Mouse (Mus musculus): Measurements from ENCODE around the gene Tpcn1.

The Tpcn1 gene

DNA sequence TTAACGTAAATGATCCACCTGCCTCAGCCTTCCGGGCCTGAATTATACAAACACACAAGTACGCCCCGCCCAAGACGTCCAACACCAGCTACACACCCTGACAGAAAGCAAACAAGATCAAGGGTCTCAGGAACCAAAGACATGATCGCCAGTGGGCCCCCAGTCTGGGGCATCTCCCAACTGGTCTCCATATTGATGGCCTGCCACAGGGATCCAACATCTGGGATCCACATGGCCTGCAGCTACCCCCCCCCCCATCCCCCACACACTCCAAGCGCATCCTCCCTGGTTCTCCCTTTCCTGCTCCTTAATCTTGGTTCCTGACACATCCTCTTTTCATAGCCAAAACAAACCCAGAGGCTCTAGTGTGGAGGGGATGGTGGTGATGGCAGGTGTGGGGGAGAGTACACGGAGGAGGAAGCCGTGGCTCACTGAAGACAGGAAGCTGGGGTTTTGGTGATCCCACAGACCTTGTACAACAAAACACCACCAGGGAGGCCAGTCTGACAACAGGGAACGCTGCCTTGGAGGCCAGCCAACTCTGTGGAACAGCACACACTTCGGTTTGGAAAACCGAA lies 9.9 kb downstream of the Tpcn1 start:
- peak; percentile 36 for DNase-seq (ENCODE audit: low spot score)

DNA sequence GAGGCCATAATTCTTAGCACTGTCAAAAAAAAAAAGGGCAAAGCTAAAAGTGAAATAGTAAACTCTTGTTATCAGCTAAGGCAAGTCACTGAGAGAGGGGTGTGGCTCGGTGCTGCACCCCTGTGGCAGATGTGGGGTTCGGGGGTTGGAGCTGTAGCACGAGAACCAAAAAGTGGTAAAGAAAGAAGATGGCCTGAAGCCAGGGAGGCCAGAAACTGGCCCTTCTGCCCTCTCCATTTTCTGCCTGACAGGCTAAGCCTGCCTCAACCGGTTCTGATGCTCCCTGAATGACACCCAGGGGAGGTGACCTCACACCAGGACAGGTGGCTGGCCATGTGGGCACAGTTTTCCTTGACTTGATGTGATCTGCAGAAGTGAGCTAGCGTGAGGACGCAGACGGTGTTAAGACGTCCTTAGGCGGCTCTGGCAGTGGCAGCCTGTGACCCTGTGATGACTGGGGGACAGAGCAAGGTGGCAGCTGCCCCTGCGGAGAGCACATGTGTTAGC lies 10.5 kb downstream of the Tpcn1 start:
- peak; percentile 66 for DNase-seq (ENCODE audit: low spot score)

DNA sequence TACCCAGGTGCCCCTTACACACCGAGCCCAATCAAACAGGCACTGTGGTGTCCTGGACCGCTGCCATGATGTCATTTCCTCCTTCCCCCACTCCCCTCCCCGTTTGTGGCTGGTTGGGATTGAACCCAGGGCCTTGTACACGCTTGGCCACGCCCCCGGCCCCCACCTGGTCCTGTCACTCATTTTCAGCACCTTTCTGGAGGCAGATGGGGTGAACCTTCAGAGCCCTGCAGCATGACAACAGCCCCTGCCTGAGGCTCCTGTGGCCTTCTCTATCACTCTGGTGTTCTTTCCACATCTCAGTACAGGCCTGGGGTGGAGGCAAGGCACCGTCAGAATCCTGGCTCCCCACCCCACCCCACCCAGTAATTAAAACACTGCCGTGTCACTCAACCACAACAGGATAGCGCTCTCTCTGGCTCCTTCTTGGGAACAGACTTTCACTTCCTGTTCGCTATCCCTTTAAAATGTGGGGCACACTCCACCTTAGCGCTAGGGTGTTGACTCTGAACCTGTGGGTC lies 11.6 kb downstream of the Tpcn1 start:
- peak; percentile 21 for DNase-seq (ENCODE audit: low spot score)

DNA sequence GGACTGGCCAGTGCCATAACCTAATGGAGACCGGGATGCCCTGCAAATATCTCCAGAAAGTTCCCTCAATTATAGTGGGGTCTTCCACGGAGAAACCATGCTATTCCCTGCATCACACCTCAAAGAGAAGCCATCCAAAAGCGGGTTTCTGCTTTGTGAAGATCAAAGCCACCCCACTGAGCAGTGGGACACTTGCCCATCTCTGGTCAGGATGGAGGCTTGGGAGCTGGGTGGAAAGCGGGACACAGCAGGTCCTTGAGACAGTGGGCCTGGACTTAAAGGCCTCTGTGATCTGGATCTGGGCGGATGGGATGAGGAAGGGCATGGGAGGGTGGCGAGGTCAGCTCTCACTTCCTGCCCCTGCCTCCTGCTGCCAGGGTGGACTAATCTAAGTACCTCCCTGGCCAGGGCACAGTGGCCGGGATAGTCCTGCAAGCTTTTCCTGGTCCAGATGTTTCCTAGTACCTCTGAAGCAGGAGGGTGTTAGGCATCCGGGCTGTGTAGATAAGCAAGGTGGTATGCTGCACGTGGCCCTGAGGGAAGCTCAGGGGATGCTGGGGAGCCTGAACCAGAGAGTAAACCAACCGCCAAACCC lies 13.9 kb downstream of the Tpcn1 start:
- DNase-seq (ENCODE audit: low spot score): no peak

DNA sequence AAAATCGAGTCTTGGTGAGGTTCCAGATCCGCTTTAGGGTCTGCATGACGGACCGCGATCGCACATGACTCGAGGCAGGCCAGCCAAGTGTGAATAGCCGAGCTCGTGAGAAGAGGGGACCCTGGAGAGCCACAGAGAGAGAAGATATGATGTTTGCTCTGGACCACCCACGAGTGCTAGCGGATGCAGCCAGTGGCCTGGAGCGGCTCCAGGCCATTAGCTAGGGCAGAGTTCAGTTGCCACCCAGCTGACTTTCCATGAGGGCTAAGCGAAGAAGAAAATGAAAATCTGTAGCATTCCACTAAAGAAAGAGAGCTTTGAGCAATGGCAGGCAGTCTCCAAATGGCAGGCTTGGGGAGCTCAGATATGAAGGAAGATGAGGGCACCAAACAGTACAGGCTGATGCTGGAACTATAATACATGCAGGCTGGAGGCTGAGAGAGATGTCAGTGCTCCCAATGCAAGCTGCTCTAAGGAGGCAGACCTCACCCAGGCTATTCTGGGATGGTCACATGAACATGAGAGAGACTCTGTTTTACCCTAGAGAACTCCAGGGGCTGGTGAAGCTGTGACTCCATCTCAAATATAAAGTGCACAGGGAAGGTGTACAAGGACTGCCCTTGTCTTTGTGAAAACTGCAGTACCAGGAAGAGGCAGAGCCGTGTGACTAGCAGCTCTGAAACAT lies 17.3 kb downstream of the Tpcn1 start:
- DNase-seq (ENCODE audit: low spot score): no peak

DNA sequence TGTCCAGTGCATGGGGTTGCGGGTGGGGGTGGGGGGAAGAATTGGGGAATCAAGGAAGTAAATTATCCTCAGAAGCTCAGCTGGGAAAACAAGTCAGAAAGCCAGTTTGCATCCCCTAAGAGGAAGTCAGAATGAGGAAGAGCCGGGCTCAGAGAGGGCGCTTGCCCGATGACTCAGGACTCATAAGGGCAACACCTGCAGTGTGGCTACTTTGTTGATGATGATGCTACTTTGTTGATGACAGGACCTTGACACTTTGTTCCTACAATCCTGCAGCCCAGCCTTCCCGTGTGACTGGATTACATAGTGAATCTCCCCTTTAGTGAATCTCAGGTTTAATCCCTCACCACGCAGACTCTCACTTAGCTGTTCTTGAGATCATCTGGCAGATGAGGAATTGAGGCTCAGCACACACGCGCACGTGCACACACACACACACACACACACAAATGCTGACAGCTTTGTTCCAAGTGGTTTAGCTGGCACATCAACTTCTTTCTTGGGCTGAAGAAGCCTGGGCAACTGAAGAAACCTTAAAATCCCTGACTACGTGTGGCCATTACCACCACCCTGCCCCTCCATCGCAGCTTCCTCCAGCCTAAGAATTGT lies 18.1 kb downstream of the Tpcn1 start:
- DNase-seq (ENCODE audit: low spot score): no peak

DNA sequence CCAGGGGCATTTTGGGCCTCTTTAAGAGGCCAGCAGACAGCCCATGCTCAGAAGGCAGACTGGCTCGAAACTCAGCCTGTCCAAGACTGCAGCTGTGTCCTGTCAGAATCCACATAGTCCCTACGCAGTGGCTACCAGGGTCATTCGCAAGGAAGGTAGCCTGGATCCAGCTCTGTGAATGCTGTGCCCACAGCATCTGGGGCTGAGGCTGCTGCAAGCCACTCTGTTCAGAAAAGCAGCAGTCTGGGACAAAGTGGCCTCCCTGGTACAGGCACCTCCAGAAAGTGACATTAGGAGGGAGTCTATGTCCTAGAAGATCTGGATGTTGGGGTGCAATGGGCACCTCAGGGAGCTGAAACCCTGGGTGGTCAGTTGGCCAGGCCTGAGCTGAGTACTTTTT lies 18.7 kb downstream of the Tpcn1 start:
- no peak for DNase-seq (ENCODE audit: low spot score)

DNA sequence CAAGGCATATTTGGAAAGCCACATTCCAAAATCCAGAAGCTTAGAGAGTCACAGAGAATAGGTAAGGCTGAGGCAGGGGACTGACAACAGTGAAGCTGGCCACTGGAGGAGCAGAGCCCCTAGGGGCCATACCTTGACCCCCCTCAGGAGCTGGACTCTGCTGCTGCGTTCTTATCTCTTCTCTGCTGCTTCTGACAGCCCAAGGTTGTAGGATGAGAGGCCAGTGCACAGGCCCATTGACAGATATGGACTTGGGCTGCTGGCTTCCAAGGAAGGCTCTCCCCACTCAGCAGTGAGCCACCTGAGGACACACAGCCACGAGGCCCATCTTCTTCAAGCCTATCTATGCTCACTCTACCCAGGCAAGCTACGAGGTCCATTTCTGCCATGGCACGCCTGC lies 19.5 kb downstream of the Tpcn1 start:
- no peak for DNase-seq (ENCODE audit: low spot score)

DNA sequence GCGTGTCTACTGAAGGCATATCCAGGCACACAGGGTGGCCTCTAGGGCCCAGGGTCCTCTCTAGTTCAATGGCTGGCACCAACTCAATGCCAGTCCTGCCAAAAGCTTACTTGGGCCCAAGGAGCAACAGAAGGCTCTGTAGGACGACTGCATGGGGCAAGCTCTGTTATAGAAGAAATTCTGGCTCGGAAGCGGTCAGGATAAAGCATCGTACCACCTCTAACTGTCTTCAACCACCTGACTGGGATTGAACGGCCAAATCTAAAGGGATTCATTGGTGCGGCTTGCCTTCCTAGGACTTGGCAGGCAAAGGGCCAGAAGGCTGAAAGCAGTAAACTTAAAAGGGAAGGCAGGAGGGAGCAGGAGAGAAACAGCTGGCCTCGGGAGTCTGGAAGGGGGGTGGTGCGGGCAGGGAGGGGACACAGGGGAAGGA lies 20.1 kb downstream of the Tpcn1 start:
- no peak for DNase-seq (ENCODE audit: low spot score)

DNA sequence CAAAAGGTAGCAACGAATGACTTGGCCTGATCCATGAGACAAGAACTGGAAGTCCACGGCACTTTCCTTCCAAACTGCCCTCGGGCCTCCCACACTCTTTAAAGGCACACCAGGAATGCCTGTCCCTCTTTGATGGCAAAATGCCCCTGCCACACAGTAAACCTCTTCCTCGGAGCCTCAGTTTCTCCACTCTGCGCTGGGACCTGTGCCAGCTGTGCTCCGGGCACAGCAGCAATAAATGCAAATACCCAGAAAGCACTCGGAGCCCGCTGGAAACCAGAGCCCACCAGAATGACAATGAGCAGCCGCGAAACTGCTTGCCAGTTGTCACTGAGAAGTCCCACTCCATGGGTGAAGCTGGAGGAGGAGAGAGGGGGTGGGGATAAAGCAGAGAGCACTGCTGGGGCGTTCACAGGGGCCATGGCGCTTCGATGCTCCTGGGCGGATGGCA lies 20.7 kb downstream of the Tpcn1 start:
- no peak for DNase-seq (ENCODE audit: low spot score)

DNA sequence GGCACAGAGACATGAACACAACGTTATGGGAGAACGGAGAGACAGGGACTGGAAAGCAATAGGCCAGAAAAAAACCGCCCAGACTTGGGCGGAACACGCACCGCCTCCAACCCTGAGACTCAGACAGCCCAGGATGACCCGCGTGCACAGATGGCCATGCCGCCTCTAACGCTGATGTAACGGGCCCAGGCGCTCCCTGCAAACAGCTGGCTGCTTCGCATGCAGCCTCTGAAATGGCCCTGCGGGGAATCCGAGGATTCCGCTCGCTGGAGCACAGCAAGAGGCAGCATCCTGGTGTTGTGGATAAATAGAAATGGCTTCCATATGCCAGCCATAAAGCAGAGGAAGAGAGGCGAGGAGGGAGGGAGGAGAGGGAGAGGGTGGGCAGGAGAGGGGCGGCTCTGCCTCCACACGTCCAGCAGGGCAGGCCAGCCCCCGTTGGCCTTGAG lies 21.2 kb downstream of the Tpcn1 start:
- no peak for DNase-seq (ENCODE audit: low spot score)

DNA sequence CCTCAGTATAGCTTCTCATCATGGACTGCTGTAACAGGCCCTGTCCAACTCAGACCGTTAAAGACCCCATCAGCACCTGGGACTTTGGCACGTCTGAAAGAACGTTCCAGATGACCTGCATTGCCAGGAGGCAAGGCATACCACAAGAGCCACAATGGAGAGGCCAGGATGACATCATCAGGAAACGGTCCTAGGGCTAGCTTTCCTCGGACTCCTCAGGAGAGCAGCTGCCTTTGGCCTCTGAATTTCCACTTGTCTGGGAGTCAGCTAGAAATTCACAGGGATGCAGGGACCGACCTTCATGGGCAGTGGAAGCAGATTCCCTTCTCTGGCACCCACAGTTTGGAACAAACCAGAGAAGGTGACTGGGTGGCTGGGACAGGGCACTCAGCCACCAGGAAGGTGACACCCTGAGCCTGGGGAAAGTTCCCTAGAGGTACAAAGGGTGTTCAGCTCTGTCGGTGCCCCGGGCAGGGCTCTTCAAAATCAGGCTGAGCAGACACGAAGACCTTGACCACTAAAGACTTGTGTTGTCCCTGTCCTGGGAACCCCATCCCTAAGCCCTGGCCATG lies 21.7 kb downstream of the Tpcn1 start:
- DNase-seq (ENCODE audit: low spot score): no peak

DNA sequence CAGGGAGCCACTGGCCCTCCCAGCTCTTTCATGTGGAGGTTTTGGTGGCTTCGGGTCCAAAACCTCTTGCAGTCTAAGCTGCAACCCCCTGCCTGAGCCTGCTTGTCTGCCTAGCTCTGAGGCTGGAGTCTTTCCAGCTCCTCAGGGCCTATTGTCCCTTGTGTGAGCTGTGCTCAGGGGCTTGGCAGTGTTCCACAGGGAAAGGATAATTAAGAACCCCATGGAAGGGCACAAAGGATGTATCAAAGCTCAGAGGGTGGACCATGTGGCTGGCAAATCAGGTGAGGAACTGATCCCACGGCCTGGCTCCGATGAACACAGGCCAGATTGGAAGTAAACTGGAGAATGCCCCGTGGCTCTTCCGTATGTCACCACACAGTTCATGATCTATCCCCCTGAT lies 22.4 kb downstream of the Tpcn1 start:
- no peak for DNase-seq (ENCODE audit: low spot score)

DNA sequence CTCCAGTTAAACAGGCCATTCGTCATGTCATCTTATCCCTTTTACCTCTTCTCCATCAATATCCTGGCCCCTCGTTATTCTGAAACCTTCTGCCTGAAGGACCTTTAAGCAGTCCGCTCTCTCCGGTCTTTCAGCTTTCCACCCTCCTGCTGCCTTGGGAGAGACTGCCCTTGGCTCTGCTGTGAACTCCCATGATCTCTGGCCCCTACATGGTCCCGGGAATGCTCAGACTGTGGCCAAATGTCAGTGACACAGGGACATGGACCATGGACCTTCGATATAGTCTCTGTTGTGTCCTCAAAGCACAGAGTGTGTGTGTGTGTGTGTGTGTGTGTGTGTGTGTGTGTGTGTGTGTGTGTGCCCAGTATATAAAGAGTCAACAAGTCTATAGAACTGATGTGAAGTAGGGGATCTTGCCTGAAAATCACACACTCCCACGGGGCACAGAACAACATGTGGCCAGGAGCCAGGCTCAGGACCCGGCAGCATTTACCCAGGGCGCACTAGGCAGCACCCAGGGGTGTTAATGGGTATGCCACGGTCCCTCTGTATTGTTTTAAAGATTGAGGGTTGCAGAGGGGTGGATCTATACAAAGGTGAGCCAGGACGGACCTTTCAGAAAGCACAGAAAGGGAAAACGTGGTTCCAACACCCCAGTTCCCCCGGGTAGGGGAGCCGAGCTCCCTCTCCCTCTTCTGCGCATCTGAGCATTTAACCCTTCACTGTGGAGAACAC lies 23.1 kb downstream of the Tpcn1 start:
- no peak for DNase-seq (ENCODE audit: low spot score)

DNA sequence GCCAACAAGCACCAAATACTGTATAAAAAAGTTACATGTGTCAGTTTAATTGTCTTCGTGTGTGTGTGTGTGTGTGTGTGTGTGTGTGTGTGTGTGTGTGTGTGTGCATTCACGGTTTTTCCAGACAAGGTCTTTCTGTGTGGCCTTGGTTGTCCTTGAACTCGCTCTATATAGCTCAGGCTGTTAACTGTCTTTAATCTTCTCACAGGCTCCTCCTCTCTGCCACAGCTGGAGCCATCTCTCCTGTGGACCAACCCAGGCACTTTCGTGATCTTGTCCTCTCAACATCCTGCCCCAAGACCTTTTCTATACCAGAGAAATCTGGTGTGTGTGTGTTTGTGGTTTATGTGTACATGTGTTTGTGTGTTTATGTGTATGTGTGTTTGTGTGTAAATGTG lies 24.6 kb downstream of the Tpcn1 start:
- no peak for DNase-seq (ENCODE audit: low spot score)

DNA sequence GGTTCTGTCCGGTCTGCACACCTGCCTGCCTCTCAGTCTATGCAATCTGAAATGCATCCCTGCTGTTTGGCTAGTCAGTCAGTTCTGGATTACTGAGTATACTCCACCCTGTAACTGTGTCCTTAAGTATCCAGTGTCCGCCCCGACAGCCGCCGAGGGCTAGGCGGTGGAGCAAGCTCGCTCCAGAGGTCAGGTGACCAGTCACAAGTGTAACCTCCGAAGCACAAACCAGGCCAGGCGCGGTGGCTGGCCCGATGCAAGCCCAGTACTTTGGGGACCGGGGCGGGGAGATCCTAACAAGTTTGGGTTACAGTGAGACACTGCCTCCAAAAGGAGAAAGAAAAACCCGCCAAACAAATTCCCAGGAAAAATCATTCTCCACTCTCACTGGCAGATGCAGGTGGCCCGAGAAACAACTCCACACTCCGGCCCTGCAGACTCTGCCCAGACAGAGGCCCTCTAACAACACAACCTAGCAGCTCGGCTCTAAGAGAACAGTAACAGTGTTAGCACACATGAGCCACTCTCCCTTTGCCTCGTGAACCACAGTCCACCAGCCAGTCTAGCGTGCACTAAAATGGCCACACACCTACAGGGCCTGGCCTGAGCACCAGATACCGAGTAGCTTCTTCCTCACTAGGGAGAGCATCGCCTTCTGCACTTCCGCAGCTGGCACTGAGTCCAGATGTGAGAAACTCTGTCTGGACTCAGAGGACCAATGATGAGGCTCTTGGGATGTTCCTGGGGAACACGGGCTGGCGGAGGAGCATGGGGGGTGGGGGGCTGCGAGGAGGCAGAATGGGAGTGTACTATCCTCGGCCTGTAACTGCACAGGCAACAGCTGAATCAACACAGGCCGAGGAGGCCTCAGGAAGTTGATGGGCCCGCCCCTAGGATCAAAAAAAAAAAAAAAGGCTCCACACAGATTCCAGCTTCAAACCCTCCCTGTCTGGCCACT lies 25.2 kb downstream of the Tpcn1 start:
- DNase-seq (ENCODE audit: low spot score): no peak

DNA sequence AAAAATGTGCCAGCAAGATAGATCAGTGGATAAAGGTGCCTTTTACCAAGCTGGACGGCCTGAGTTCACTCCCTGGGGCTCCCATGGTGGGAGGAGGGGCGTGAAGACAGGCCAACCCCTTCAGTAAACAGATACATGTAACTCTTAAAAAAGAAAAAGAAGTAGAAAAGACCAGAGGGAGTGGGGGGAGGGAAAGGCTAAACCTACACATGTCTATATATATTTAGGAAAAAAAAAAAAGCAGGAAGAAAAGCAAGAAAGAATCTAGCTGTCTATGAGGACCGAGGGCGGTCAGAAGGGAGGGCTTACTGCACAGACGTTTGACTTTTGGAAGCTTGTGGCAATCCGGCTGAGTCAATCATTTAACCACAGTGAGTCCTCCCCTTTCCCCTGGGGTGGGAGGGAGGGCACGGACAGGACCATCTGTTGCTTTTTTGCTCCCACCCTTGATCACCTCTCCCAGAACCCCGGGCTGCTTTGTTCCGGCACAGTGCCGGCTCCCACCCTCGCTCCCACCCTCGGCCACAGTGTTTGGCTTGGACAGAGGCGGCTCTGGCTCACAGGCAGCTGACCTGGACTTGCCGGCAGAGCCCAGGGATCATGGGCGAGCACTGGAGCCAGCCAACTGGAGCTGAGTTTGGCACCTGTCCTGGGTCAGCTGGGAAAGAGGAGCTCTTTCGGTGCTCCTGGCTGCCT lies 27.7 kb downstream of the Tpcn1 start:
- DNase-seq (ENCODE audit: low spot score): no peak

DNA sequence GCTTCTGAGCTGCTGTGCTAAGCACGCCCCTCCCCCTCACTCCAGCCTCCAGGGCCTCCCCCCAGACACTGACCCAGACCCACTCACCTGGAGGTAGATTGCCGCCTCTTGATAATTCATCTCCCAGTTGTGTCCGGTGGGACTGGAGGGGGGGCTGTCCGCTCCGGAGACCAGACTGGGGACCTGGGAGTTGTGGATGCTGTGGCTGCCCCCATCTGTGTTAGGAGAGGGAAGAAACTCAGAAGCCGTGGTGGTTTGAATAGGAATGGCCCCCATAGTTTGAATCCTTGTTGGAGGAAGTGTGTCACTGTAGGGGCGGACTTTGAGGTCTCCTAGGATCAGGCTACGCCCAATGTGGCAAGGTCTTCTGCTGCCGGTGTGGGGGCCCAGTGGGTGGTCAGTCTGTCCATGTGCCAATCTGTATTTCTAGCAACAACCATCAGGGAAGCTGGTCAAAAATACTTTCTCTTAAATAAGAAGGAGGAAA lies 28.3 kb downstream of the Tpcn1 start:
- no peak for DNase-seq (ENCODE audit: low spot score)

DNA sequence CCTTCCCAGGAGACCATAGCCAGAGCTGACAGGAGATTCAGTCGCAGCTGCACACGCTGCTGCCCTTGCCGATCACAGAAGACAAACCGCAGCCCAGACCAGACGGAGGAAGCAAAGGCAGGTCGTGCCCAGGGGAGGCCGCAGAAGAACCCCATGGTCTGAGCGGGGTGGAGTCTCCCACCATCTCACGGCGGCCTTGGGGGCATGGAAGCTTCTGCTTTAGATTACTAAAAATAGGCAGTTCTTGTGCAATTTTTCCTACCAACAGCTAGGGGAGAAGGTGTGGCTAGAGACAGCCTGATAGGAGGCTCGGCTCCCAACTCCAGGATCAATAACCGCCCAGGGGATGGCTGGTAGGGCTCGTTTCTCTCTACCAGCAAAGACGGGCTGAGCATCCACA lies 29.7 kb downstream of the Tpcn1 start:
- peak; percentile 18 for DNase-seq (ENCODE audit: low spot score)

DNA sequence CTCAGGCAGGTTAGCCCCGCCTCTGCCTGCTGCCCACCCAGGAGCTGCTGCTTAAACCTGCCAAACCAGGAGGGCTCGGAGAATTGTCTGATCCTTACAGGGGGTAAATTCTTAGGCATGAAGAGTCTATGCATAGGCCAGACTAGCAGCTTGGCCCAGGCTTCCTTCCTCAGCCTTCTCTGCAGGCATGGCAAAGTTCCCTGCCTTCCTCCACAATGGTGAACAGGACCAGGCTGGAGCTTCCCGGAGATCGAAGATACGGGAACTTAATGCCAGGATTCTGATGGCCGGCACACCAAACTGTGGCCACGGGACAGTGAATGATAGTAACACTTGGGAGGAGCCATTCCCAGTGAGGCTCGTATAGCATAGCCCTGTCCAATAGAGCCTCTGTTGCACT lies 30.4 kb downstream of the Tpcn1 start:
- DNase-seq (ENCODE audit: low spot score): no peak

Measured in spleen, adult 12 weeks (tissue).